Mouse (Mus musculus): ENCODE results near the gene Rpe. TPM values are rescaled to one million over a fixed set of nuclear protein-coding genes. Genes with fewer than 3 reads are reported as not detected.
"Not testable (repeated sequence)": the region's sequence is repeated elsewhere in the genome, so short reads cannot be mapped to it uniquely, and the experiment has no call there.

The Rpe gene
- polyA plus RNA-seq, 1 experiment from 2014 or later = 46.9 TPM

DNA sequence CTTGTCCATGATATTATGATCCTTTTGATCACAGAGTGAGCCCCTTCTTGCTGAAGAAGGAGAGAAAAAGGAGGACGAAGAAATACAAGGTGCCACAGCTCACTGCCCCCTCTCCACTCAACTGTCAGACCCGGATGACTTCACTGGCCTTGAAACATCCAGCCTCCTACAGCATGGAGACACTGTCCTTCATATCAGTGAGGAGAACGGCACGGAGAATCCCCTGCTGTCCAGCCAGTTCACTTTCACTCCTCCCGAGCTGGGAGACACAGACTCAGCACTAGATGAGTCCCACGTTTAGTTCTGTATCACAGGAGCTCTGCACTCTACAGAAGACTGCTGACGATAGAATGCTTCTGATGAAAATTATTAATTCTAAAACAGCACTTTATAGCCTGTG is 5.3 kb upstream of the Rpe start:
- Histone ChIP-seq H3K9ac (no peak overlapping the region), H3K4me1 (no peaks in the 10 kb centered on the region), H3K4me2 (replicated peaks) (no peak overlapping the region), H3K36me3 (no peaks in the 10 kb centered on the region), H3K4me3 (no peak overlapping the region), H3K9me3 (no peaks in the 10 kb centered on the region), H3K27me3 (replicated peaks) (no peaks in the 10 kb centered on the region), H3K27ac (no peak overlapping the region)
- WGBS = 76% methylated on average over 7 of the region's 7 CpGs
- ATAC-seq (ENCODE audit: low FRiP score, low read depth) = no peak

DNA sequence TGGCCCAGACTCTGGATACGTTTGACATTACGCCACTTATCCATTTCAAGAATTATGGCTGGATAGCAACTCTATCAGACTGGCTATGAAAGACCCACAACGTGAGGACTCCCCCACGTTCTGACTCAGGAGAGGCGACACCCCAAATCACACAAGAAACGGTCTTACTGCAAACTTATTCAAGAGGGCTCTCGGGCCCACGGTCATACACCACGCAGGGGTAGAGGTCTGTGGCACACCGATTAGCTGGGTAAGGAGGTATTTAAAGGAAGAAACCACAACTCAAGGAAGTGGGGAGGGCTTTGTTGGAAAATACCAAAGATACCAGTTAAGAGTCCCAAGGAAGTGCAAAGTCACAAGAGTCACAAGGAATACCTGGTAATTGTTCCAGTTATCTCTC is 1.0 kb upstream of the Rpe start:
- not testable (repeated sequence) for H3K27me3 ChIP-seq (replicated peaks); H3K36me3 ChIP-seq; H3K9ac ChIP-seq; H3K4me2 ChIP-seq (replicated peaks); H3K27ac ChIP-seq; H3K4me3 ChIP-seq; H3K9me3 ChIP-seq; ATAC-seq (ENCODE audit: low FRiP score, low read depth); H3K4me1 ChIP-seq
- 81% methylated on average over 10 of the region's 10 CpGs for WGBS

DNA sequence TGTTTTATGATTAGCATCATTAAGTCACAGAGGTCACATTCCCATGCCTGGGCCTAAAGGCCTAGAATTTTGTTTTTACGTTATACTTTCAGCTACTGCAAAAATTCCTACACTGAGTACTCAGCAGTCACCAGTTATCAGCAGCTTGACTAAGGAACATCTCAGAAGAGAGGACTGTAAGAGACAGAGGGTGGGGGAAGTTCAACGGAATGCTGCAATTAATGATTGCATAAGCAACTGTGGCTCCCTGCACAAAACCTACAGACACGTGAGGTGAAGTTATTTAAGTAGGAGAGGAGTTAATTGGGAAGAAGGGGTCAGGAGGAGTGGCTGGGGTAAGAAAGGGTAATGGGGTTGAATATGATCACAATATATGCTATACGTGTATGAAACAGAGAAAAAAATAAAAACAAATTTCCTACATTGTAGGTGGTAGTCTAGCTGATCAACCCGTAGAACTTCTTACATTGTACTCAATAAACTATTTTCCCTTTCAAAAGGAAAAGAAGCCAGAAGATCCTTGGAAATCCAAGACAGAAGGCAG is 410 bp upstream of the Rpe start:
- no peaks in the 10 kb centered on the region for H3K9me3 ChIP-seq
- peak; percentile 49 for ATAC-seq (ENCODE audit: low FRiP score, low read depth)
- peaks cover 8% of the 10 kb centered on the region for H3K4me1 ChIP-seq
- H3K4me2 ChIP-seq (replicated peaks) = peak overlapping the region; percentile 62
- no peak overlapping the region for H3K9ac ChIP-seq
- H3K27ac ChIP-seq = no peak overlapping the region
- H3K36me3 ChIP-seq = 0 out of 2 replicates have a peak, but pooled peaks cover 2% of the 10 kb centered on the region
- WGBS = 45% methylated on average over 5 of the region's 5 CpGs
- H3K27me3 ChIP-seq (replicated peaks) = no peaks in the 10 kb centered on the region
- peak overlapping the region; percentile 81; the same call in 1 of the 2 replicates for H3K4me3 ChIP-seq

DNA sequence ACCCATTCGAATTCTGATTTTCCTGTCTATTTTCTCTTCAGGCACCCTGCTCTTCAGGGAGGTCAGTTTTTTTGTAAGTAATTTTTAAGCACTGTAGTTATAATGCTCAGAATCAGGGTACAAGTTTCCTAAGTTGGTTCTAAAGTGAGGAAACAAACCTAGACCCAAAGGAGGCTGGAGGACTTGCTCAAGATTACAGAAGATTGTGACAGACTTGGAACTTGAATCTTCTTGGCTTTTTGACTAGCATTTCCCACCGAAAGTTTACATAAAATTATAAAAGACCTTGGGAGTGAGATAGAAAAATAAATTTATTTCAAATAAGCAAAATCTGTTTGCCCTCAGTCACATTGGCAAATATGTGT is 927 bp downstream of the Rpe start:
- H3K27ac ChIP-seq = no peak overlapping the region
- ATAC-seq (ENCODE audit: low FRiP score, low read depth) = no peak
- peak overlapping the region; percentile 72 for H3K9ac ChIP-seq
- H3K4me3 ChIP-seq = peak overlapping the region; percentile 81
- peak overlapping the region; percentile 62 for H3K4me2 ChIP-seq (replicated peaks)
- no peaks in the 10 kb centered on the region for H3K27me3 ChIP-seq (replicated peaks)
- WGBS = 41% methylated on average over 2 of the region's 2 CpGs
- no peaks in the 10 kb centered on the region for H3K9me3 ChIP-seq
- peaks cover 6% of the 10 kb centered on the region; the same call in 1 of the 2 replicates for H3K36me3 ChIP-seq
- peaks cover 8% of the 10 kb centered on the region for H3K4me1 ChIP-seq

DNA sequence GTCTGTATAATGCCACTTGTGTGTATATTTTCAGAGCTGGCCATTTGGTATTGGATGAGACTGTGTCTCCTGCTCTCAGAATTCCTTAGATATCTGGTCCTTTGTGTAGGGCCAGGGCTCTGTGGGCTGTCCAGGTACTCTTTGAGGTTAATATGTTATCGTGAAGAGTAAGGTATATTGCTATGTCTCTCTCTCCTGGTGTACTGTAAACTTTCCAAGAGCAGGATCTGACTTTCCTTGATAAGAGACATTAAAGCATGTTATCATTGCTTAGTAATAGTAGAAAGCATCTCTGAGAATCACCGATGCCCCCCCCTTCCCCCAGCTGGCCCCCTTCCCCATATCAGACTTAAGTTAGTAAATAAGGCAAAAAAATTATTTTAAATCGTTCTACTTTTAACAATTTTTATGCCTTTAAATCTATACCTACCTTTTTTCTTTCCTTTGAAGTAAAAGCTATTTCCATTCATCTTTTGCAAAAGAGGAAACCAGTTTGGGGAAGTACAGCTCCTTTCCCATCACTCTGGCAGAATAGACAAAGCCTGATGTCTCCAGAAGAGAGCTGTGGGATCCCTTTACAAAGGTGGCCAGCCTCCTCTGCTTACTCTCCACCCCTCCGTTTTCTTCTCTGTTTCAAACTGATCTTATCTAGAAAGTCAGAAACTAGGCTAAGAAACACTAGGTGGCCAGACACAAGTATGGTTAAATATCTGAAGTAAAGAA is 2.2 kb downstream of the Rpe start:
- H3K36me3 ChIP-seq = peaks cover 13% of the 10 kb centered on the region; the same call in 1 of the 2 replicates
- WGBS = 90% methylated on average over 4 of the region's 4 CpGs
- peaks cover 8% of the 10 kb centered on the region for H3K4me1 ChIP-seq
- H3K4me2 ChIP-seq (replicated peaks) = no peak overlapping the region; the same call in 1 of the 2 replicates
- H3K27ac ChIP-seq = no peak overlapping the region
- H3K9me3 ChIP-seq = no peaks in the 10 kb centered on the region
- no peak overlapping the region for H3K4me3 ChIP-seq
- no peak for ATAC-seq (ENCODE audit: low FRiP score, low read depth)
- no peaks in the 10 kb centered on the region for H3K27me3 ChIP-seq (replicated peaks)
- H3K9ac ChIP-seq = no peak overlapping the region

DNA sequence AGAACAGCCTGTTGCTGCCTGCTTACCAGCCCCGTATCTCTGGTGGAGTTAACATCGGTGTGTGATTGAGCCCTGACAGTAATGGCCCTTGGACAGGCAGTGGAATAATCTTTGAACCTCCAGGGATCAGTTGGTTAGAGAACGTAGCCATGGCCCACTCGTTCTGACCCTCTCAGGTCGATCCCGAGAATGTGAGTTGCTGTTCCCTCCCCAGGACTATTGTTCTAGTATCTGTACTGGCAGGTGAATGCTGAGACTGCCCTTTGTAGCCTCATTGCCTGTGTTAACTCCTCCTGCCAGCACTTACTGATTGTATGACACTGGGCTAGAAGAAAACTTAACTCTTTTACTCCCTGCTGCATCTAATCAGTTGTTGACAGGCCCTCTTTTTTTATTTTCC is 3.9 kb downstream of the Rpe start:
- Histone ChIP-seq H3K9me3 (no peaks in the 10 kb centered on the region), H3K27ac (no peak overlapping the region), H3K4me1 (peaks cover 8% of the 10 kb centered on the region), H3K9ac (no peak overlapping the region), H3K4me2 (replicated peaks) (no peak overlapping the region), H3K4me3 (no peak overlapping the region), H3K36me3 (peaks cover 19% of the 10 kb centered on the region; the same call in 1 of the 2 replicates), H3K27me3 (replicated peaks) (no peaks in the 10 kb centered on the region)
- no peak for ATAC-seq (ENCODE audit: low FRiP score, low read depth)
- 43% methylated on average over 6 of the region's 6 CpGs for WGBS

DNA sequence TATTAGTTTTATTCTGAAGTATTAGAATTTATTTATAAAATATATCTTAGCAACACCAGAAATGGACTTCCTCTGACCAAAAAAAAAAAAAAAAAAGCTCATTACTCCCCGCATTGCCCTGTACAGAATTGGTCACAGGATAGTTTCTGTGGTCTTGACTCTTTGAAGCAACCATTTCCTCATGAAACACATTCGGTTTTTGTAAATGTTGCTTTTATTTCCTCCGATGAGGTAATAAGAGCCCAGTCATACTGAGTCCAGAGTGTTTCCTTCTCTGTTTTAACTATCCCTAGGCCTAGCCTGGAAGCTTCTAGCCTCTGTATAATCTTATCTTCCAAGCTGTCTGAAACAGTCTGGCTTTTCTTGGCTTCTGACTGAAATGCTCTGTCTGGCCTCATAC is 12.2 kb downstream of the Rpe start:
- Histone ChIP-seq H3K9me3 (no peaks in the 10 kb centered on the region), H3K4me3 (no peak overlapping the region), H3K27me3 (replicated peaks) (no peaks in the 10 kb centered on the region), H3K36me3 (peaks cover 39% of the 10 kb centered on the region), H3K4me1 (no peaks in the 10 kb centered on the region), H3K9ac (no peak overlapping the region), H3K27ac (no peak overlapping the region), H3K4me2 (replicated peaks) (no peak overlapping the region)
- ATAC-seq (ENCODE audit: low FRiP score, low read depth) = no peak
- WGBS = 94% methylated on average over 3 of the region's 3 CpGs

DNA sequence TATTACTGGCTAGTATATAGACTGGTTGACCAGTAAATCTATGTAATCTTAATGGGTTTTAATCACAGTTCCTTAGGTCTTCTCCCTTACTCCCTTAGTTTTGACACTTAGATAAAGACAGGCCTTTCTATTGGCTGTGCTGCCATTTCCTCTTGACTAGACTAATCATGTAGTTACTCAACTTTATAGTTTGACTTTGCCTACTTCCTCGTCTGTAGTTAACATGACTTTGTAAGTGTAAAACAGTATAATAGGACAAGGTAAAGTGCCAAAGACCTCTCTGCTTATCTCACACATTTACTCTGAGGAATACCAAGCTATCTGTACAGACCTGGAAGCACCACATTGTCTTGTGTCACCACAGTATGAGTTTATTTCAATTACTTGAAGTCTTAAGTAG is 29.9 kb downstream of the Rpe start:
- no peak overlapping the region for H3K4me3 ChIP-seq
- ATAC-seq (ENCODE audit: low FRiP score, low read depth) = no peak
- no peaks in the 10 kb centered on the region for H3K4me1 ChIP-seq
- H3K36me3 ChIP-seq = peaks cover 14% of the 10 kb centered on the region
- no peaks in the 10 kb centered on the region for H3K27me3 ChIP-seq (replicated peaks)
- no peak overlapping the region for H3K9ac ChIP-seq
- H3K27ac ChIP-seq = no peak overlapping the region
- H3K4me2 ChIP-seq (replicated peaks) = no peak overlapping the region
- 86% methylated on average over 1 of the region's 1 CpGs for WGBS
- H3K9me3 ChIP-seq = no peaks in the 10 kb centered on the region

DNA sequence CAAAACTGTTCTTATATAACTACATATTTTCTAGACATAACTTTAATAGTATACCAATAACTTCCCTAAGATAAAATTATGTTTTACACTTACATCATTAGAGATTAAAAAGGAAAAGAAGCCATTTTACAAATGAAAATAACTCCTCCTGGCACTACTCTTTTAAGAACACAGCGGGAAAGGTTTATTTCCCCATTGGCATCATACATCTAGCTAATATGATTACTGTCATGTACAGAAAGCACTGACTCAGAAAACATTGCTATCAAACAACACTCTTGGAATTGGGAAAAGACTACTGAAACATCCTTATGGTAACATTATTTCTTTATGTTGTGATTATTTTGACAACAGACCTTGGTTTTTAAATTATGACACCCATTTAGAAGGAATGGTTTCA is 68.1 kb downstream of the Rpe start:
- 86% methylated on average over 1 of the region's 1 CpGs for WGBS
- Histone ChIP-seq H3K4me2 (replicated peaks) (no peak overlapping the region), H3K36me3 (peaks cover 10% of the 10 kb centered on the region; the same call in 1 of the 2 replicates), H3K9me3 (no peaks in the 10 kb centered on the region), H3K27me3 (replicated peaks) (no peaks in the 10 kb centered on the region), H3K27ac (no peak overlapping the region), H3K4me1 (no peaks in the 10 kb centered on the region), H3K4me3 (no peak overlapping the region), H3K9ac (no peak overlapping the region)
- no peak for ATAC-seq (ENCODE audit: low FRiP score, low read depth)

Other genes starting within 250 kb of the Rpe start
- gene Unc80, start 232.5 kb upstream of the Rpe start, polyA plus RNA-seq (2016; fragmentation: Nextera tagmentation; extraction: Ambion mirVana) = 1.4 and 2.2 TPM in 2 replicates
- 19.2 and 20.5 TPM in 2 replicates for gene Kansl1l, start 116.7 kb downstream of the Rpe start, polyA plus RNA-seq (2016; fragmentation: Nextera tagmentation; extraction: Ambion mirVana)
- 55.7 and 60.4 TPM in 2 replicates for gene Acadl, start 162.4 kb downstream of the Rpe start, polyA plus RNA-seq (2016; fragmentation: Nextera tagmentation; extraction: Ambion mirVana)
- 47.5 and 64.3 TPM in 2 replicates for gene Myl1, start 244.6 kb downstream of the Rpe start, polyA plus RNA-seq (2016; fragmentation: Nextera tagmentation; extraction: Ambion mirVana)